In the genomic region with DNA sequence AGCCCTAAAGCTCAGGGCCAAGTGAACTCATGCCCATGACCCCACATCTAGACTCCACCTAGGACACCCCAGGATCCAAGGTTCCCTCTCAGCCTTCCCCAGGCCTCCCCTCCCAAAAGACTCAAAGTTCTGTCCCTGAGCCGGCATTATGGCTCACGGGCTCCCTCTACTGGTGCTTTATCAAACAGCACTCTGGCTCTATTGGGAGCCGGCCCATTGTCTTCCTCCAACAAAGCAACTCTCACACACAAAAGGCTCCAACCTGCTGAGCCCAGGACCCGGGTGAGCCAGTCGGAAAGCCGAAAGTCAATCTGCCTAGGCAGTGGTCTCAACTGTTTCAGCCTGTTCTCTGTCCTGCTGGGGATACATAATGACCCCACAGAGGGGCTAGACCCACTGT, we compare ENCODE assay signal across 9 mouse cellular contexts. TPM values are rescaled to one million over a fixed set of nuclear protein-coding genes. Genes with fewer than 3 reads are reported as not detected.
A peak's percentile ranks its signal among the peaks of the same experiment; 100 is the strongest.
DNase-seq lines count a peak whose midpoint lies in the region; ATAC-seq and TF ChIP-seq lines count a peak whose summit lies in the region.
"Had no signal": no experiment of that assay in that cellular context is flagged by ENCODE, and none has a peak within 500 bp of the region (broad histone marks: within the 10 kb centered on the region; RNA-seq: fewer than 3 reads in every experiment).

No protein-coding gene starts in this region.

- no peaks in the 10 kb centered on the region for H3K9me3 ChIP-seq in MEL (replicated peaks; ENCODE audit: insufficient read depth, low read length)
- H3K9me3 ChIP-seq in lung, postnatal 0 days (ENCODE audit: low read length), result no peaks in the 10 kb centered on the region
- H3K9me3 ChIP-seq: limb, embryonic 12.5 days had no signal

- no peaks in the 10 kb centered on the region for H3K4me1 ChIP-seq in MEL (ENCODE audit: control insufficient read depth in 1 of 2, insufficient read depth in 2 of 2, low read length in 2 of 2)
- 0 out of 2 replicates have a peak, but pooled peaks cover 3% of the 10 kb centered on the region for H3K4me1 ChIP-seq in embryonic fibroblast, embryonic 13.5 days (ENCODE audit: control insufficient read depth, insufficient read depth, low read length)
- H3K4me1 ChIP-seq in lung, postnatal 0 days (ENCODE audit: insufficient read depth, low read depth, low read length), result no peaks in the 10 kb centered on the region

- no peak overlapping the region for H3K9ac ChIP-seq in MEL (ENCODE audit: control insufficient read depth, low read depth, low read length, poor library complexity, severe bottlenecking)
- H3K9ac ChIP-seq in lung, postnatal 0 days (replicated peaks; ENCODE audit: low read depth), result no peak overlapping the region

- H3K27ac ChIP-seq in MEL (ENCODE audit: control insufficient read depth, low read depth, low read length), result no peak overlapping the region
- H3K27ac ChIP-seq in embryonic fibroblast, embryonic 13.5 days (ENCODE audit: insufficient read depth, low read length), result no peak overlapping the region
- H3K27ac ChIP-seq in lung, postnatal 0 days (ENCODE audit: low read length), result no peak overlapping the region
- H3K27ac ChIP-seq: limb, embryonic 12.5 days had no signal

- H3K79me2 ChIP-seq in MEL (ENCODE audit: control insufficient read depth, insufficient read depth, low read length, poor library complexity), result no peaks in the 10 kb centered on the region

- TF ChIP-seq CTCF in MEL (IDR thresholded peaks at IDR 0.05 in 2 of 3, conservative IDR thresholded peaks at IDR 0.05 in 1 of 3; ENCODE audit: control insufficient read depth in 1 of 3, insufficient read depth in 1 of 3, low read depth in 2 of 3, low read length in 3 of 3, poor library complexity in 1 of 3, severe bottlenecking in 1 of 3), result peak; percentile 84 to 91 (median 85)
- TF ChIP-seq CTCF in embryonic fibroblast, embryonic 13.5 days (IDR thresholded peaks at IDR 0.05; ENCODE audit: borderline replicate concordance, insufficient read depth, low read length), result 0 out of 2 replicates have a peak, but pooled peaks have one; percentile 18
- TF ChIP-seq CTCF in lung, postnatal 0 days (IDR thresholded peaks at IDR 0.05), result peak; percentile 91

- peak; percentile 80 for DNase-seq in MEL (ENCODE audit: low read depth, low spot score)
- DNase-seq in brain, adult 2 months (ENCODE audit: low read depth, low spot score), result peak; percentile 77
- peak; percentile 85 for DNase-seq in heart, postnatal 4 days
- DNase-seq in large intestine, adult 2 months (ENCODE audit: low read depth, low spot score), result peak; percentile 51
- peak; percentile 73 for DNase-seq in lung, postnatal 0 days (ENCODE audit: low spot score)
- DNase-seq in ovary, postnatal 36 days (ENCODE audit: low spot score), result peak; percentile 64
- DNase-seq in urinary bladder, postnatal 25 days (ENCODE audit: low spot score), result peak; percentile 58

- no peak overlapping the region for H3K4me3 ChIP-seq in MEL (ENCODE audit: control insufficient read depth in 1 of 2, insufficient read depth in 1 of 2, low read depth in 2 of 2, low read length in 2 of 2)
- H3K4me3 ChIP-seq in embryonic fibroblast, embryonic 13.5 days (ENCODE audit: insufficient read depth, low read length), result no peak overlapping the region
- H3K4me3 ChIP-seq in lung, postnatal 0 days (ENCODE audit: low read depth, low read length), result no peak overlapping the region
- H3K4me3 ChIP-seq: limb, embryonic 12.5 days had no signal

- TF ChIP-seq EP300 in MEL (IDR thresholded peaks at IDR 0.05; ENCODE audit: low read depth in 1 of 2, low read length in 2 of 2), result no peak
- no peak for TF ChIP-seq EP300 in lung, postnatal 0 days (IDR thresholded peaks at IDR 0.05)

- no peak overlapping the region for H3K4me2 ChIP-seq in lung, postnatal 0 days (replicated peaks; ENCODE audit: low read depth, low read length)
- H3K4me2 ChIP-seq: limb, embryonic 12.5 days had no signal

- no peaks in the 10 kb centered on the region; a peak in 1 of 4 replicates for H3K36me3 ChIP-seq in MEL (ENCODE audit: control insufficient read depth in 1 of 2, insufficient read depth in 2 of 2, low read length in 2 of 2)
- H3K36me3 ChIP-seq in lung, postnatal 0 days (ENCODE audit: insufficient read depth, low read length), result no peaks in the 10 kb centered on the region
- H3K36me3 ChIP-seq: limb, embryonic 12.5 days had no signal

- ATAC-seq in lung, postnatal 0 days, result peak; percentile 39; the same call in 1 of the 2 replicates

- H3K27me3 ChIP-seq in MEL (ENCODE audit: control insufficient read depth in 1 of 2, insufficient read depth in 2 of 2, low read length in 2 of 2), result no peaks in the 10 kb centered on the region; a peak in 1 of 4 replicates
- no peaks in the 10 kb centered on the region for H3K27me3 ChIP-seq in lung, postnatal 0 days (replicated peaks; ENCODE audit: insufficient read depth, low read length)
- H3K27me3 ChIP-seq: limb, embryonic 12.5 days had no signal

- 2% methylated on average over 6 of the region's 6 CpGs for WGBS in large intestine, adult 2 months
- 2% methylated on average over 6 of the region's 6 CpGs for WGBS in lung, postnatal 0 days

- TF ChIP-seq RAD21 in MEL (IDR thresholded peaks at IDR 0.05; ENCODE audit: low read depth, low read length), result peak; percentile 77

- no peak for TF ChIP-seq POLR2A in MEL (IDR thresholded peaks at IDR 0.05; ENCODE audit: control insufficient read depth in 1 of 2, insufficient read depth in 1 of 2, low read depth in 1 of 2, low read length in 2 of 2, poor library complexity in 1 of 2)
- no peak for TF ChIP-seq POLR2A in embryonic fibroblast, embryonic 13.5 days (IDR thresholded peaks at IDR 0.05; ENCODE audit: low read depth, low read length)

TF ChIP-seq in MEL, 35 proteins besides CTCF, POLR2A, EP300 and RAD21:
- TF ChIP-seq MAX (IDR thresholded peaks at IDR 0.05; ENCODE audit: low read length) (no peak), NRF1 (IDR thresholded peaks at IDR 0.05; ENCODE audit: insufficient read depth, low read depth, low read length, poor library complexity, severe bottlenecking) (no peak), SMC3 (IDR thresholded peaks at IDR 0.05; ENCODE audit: low read depth, low read length) (peak; percentile 65), ZC3H11A (IDR thresholded peaks at IDR 0.05; ENCODE audit: low read depth, low read length) (peak; percentile 37), GATA1 (IDR thresholded peaks at IDR 0.05; ENCODE audit: low read depth, low read length) (no peak), RCOR1 (IDR thresholded peaks at IDR 0.05; ENCODE audit: low read depth, low read length) (no peak), E2F4 (IDR thresholded peaks at IDR 0.05; ENCODE audit: borderline replicate concordance, low read depth, low read length) (no peak), SIN3A (IDR thresholded peaks at IDR 0.05; ENCODE audit: low read length) (no peak), BHLHE40 (IDR thresholded peaks at IDR 0.05; ENCODE audit: borderline replicate concordance, low read depth, low read length) (no peak), HCFC1 (IDR thresholded peaks at IDR 0.05; ENCODE audit: low read depth, low read length) (no peak)
TF ChIP-seq in MEL: peak in this region for 2.

RNA-seq across cellular contexts. Expression of gene Gins2, which starts 29.0 kb away (rescaled TPM):
- 46.1 and 49.3 TPM in 2 replicates for total RNA-seq in MEL (2012; rRNA removed)
- polyA plus RNA-seq in MEL (2012; ENCODE audit: insufficient read depth in 1 of 2, insufficient read length in 2 of 2, low read depth in 1 of 2, low replicate concordance in 2 of 2, missing spikeins in 1 of 2), result 100 to 1,000 TPM in 1 of 2 experiments, 10 to 100 TPM in 1; 39.6 to 150 TPM
- polyA plus RNA-seq in embryonic fibroblast, embryonic 13.5 days (2011; ENCODE audit: insufficient read length, low read depth, missing spikeins), result 31.3 and 33.7 TPM in 2 replicates
- 10 to 100 TPM; 42.0 to 43.2 TPM for total RNA-seq in heart, postnatal 4 days (2021)
- polyA plus RNA-seq in large intestine, adult 2 months (2012; rRNA removed), result 29.8 and 31.0 TPM in 2 replicates
- 10.9 and 13.4 TPM in 2 replicates for polyA plus RNA-seq in lung, postnatal 0 days (2015; fragmentation: Nextera tagmentation; extraction: Ambion mirVana)

RNA-seq across cellular contexts. Expression of gene 1190005I06Rik, which starts 29.3 kb away (rescaled TPM):
- 2.0 and 2.3 TPM in 2 replicates for total RNA-seq in MEL (2012; rRNA removed)
- 1 to 10 TPM in 1 of 2 experiments, not detected in 1; 2.1 TPM for polyA plus RNA-seq in MEL (2012; ENCODE audit: insufficient read depth in 1 of 2, insufficient read length in 2 of 2, low read depth in 1 of 2, low replicate concordance in 2 of 2, missing spikeins in 1 of 2)
- polyA plus RNA-seq in embryonic fibroblast, embryonic 13.5 days (2011; ENCODE audit: insufficient read length, low read depth, missing spikeins), result 0.75 and 2.2 TPM in 2 replicates
- total RNA-seq in heart, postnatal 4 days (2021), result 1 to 10 TPM; 7.5 to 9.3 TPM
- polyA plus RNA-seq in large intestine, adult 2 months (2012; rRNA removed), result 2.6 TPM in 2 replicates
- polyA plus RNA-seq in lung, postnatal 0 days (2015; fragmentation: Nextera tagmentation; extraction: Ambion mirVana), result 2.0 and 2.1 TPM in 2 replicates

RNA-seq across cellular contexts. Expression of gene Gm27021, which starts 49.8 kb away (rescaled TPM):
- total RNA-seq in MEL (2012; rRNA removed), result 0.54 TPM in 1 of 2 replicates, not detected in the other
- under 1 TPM in 1 of 2 experiments, not detected in 1; 0.21 TPM for polyA plus RNA-seq in MEL (2012; ENCODE audit: insufficient read depth in 1 of 2, insufficient read length in 2 of 2, low read depth in 1 of 2, low replicate concordance in 2 of 2, missing spikeins in 1 of 2)
- 1.2 TPM in 1 of 2 replicates, not detected in the other for polyA plus RNA-seq in embryonic fibroblast, embryonic 13.5 days (2011; ENCODE audit: insufficient read length, low read depth, missing spikeins)
- not detected for total RNA-seq in heart, postnatal 4 days (2021)
- 0.19 and 0.23 TPM in 2 replicates for polyA plus RNA-seq in large intestine, adult 2 months (2012; rRNA removed)
- polyA plus RNA-seq in lung, postnatal 0 days (2015; fragmentation: Nextera tagmentation; extraction: Ambion mirVana), result 1.00 and 1.3 TPM in 2 replicates

RNA-seq across cellular contexts. Expression of gene Cox4i1, which starts 49.9 kb away (rescaled TPM):
- total RNA-seq in MEL (2012; rRNA removed), result 1,299 and 1,431 TPM in 2 replicates
- polyA plus RNA-seq in MEL (2012; ENCODE audit: insufficient read depth in 1 of 2, insufficient read length in 2 of 2, low read depth in 1 of 2, low replicate concordance in 2 of 2, missing spikeins in 1 of 2), result 1,000 to 10,000 TPM; 1,011 to 2,173 TPM
- 409 and 465 TPM in 2 replicates for polyA plus RNA-seq in embryonic fibroblast, embryonic 13.5 days (2011; ENCODE audit: insufficient read length, low read depth, missing spikeins)
- 1,000 to 10,000 TPM; 2,981 to 3,274 TPM for total RNA-seq in heart, postnatal 4 days (2021)
- polyA plus RNA-seq in large intestine, adult 2 months (2012; rRNA removed), result 1,638 and 1,728 TPM in 2 replicates
- polyA plus RNA-seq in lung, postnatal 0 days (2015; fragmentation: Nextera tagmentation; extraction: Ambion mirVana), result 1,092 and 1,166 TPM in 2 replicates

RNA-seq across cellular contexts. Expression of gene Emc8, which starts 50.3 kb away (rescaled TPM):
- total RNA-seq in MEL (2012; rRNA removed), result 180 and 187 TPM in 2 replicates
- 100 to 1,000 TPM in 1 of 2 experiments, not detected in 1; 269 TPM for polyA plus RNA-seq in MEL (2012; ENCODE audit: insufficient read depth in 1 of 2, insufficient read length in 2 of 2, low read depth in 1 of 2, low replicate concordance in 2 of 2, missing spikeins in 1 of 2)
- polyA plus RNA-seq in embryonic fibroblast, embryonic 13.5 days (2011; ENCODE audit: insufficient read length, low read depth, missing spikeins), result 53.5 and 55.9 TPM in 2 replicates
- total RNA-seq in heart, postnatal 4 days (2021), result 10 to 100 TPM; 78.7 to 82.4 TPM
- 67.0 and 74.7 TPM in 2 replicates for polyA plus RNA-seq in large intestine, adult 2 months (2012; rRNA removed)
- polyA plus RNA-seq in lung, postnatal 0 days (2015; fragmentation: Nextera tagmentation; extraction: Ambion mirVana), result 131 and 137 TPM in 2 replicates

Comparison
In these comparisons a context has a peak if more than half of its experiments do, and no peak if none do; other contexts are left out.
1. CTCF ChIP-seq: peak in every context shown above with its lines; median percentile 91 in lung, postnatal 0 days; 85 in MEL; 18 in embryonic fibroblast, embryonic 13.5 days.